Mouse (Mus musculus): Measurements from ENCODE around the gene Bcar1. TPM values are rescaled to one million over a fixed set of nuclear protein-coding genes. Genes with fewer than 3 reads are reported as not detected.

Gene Bcar1
- total RNA-seq, 2 experiments from 2014 or later = 61.4 to 63.7 TPM

- peak; percentile 67 to 82 for DNase-seq (ENCODE audit: low spot score in 2 of 2)
Observed at GRCm38 (mm10) chr8:111716603-111717487, 26.8 kb downstream of the Bcar1 start.

- DNase-seq (ENCODE audit: low spot score in 2 of 2) = no peak
Observed at GRCm38 (mm10) chr8:111715514-111715913, 28.1 kb downstream of the Bcar1 start.

GRCm38 (mm10) chr8:111714295-111714694, 29.3 kb downstream of the Bcar1 start:
- peak in 1 of 2 experiments; percentile 4 for DNase-seq (ENCODE audit: low spot score in 2 of 2)

- peak in 1 of 2 experiments; percentile 11 for DNase-seq (ENCODE audit: low spot score in 2 of 2)
Observed at GRCm38 (mm10) chr8:111713817-111714216, 29.8 kb downstream of the Bcar1 start.

GRCm38 (mm10) chr8:111713291-111713690, 30.3 kb downstream of the Bcar1 start:
- DNase-seq (ENCODE audit: low spot score in 2 of 2) = peak in 1 of 2 experiments; percentile 1

GRCm38 (mm10) chr8:111712588-111712987, 31.0 kb downstream of the Bcar1 start:
- peak in 1 of 2 experiments; percentile 57 for DNase-seq (ENCODE audit: low spot score in 2 of 2)

GRCm38 (mm10) chr8:111712135-111712534, 31.5 kb downstream of the Bcar1 start:
- peak; percentile 71 to 88 for DNase-seq (ENCODE audit: low spot score in 2 of 2)

- DNase-seq (ENCODE audit: low spot score in 2 of 2) = no peak
Observed at GRCm38 (mm10) chr8:111710777-111711485, 32.7 kb downstream of the Bcar1 start.

- DNase-seq (ENCODE audit: low spot score in 2 of 2) = no peak
Observed at GRCm38 (mm10) chr8:111709223-111709622, 34.4 kb downstream of the Bcar1 start.

GRCm38 (mm10) chr8:111708265-111708664, 35.3 kb downstream of the Bcar1 start:
- no peak for DNase-seq (ENCODE audit: low spot score in 2 of 2)

- no peak for DNase-seq (ENCODE audit: low spot score in 2 of 2)
Observed at GRCm38 (mm10) chr8:111705699-111706098, 37.9 kb downstream of the Bcar1 start.

GRCm38 (mm10) chr8:111705222-111705621, 38.4 kb downstream of the Bcar1 start:
- DNase-seq (ENCODE audit: low spot score in 2 of 2) = no peak

GRCm38 (mm10) chr8:111704585-111704984, 39.0 kb downstream of the Bcar1 start:
- DNase-seq (ENCODE audit: low spot score in 2 of 2) = no peak

- DNase-seq (ENCODE audit: low spot score in 2 of 2) = no peak
Observed at GRCm38 (mm10) chr8:111701380-111701779, 42.2 kb downstream of the Bcar1 start.

- DNase-seq (ENCODE audit: low spot score in 2 of 2) = no peak
Observed at GRCm38 (mm10) chr8:111700740-111701139, 42.9 kb downstream of the Bcar1 start.

GRCm38 (mm10) chr8:111700201-111700600, 43.4 kb downstream of the Bcar1 start:
- DNase-seq (ENCODE audit: low spot score in 2 of 2) = no peak

- no peak for DNase-seq (ENCODE audit: low spot score in 2 of 2)
Observed at GRCm38 (mm10) chr8:111699035-111699434, 44.6 kb downstream of the Bcar1 start.

- no peak for DNase-seq (ENCODE audit: low spot score in 2 of 2)
Observed at GRCm38 (mm10) chr8:111697655-111698054, 46.0 kb downstream of the Bcar1 start.

GRCm38 (mm10) chr8:111695441-111695840, 48.2 kb downstream of the Bcar1 start:
- DNase-seq (ENCODE audit: low spot score in 2 of 2) = no peak

GRCm38 (mm10) chr8:111693261-111693741, 50.3 kb downstream of the Bcar1 start:
- DNase-seq (ENCODE audit: low spot score in 2 of 2) = no peak

- DNase-seq (ENCODE audit: low spot score in 2 of 2) = no peak
Observed at GRCm38 (mm10) chr8:111690960-111691445, 52.6 kb downstream of the Bcar1 start, which contains the start of gene Ctrb1. Ctrb1 (minus strand) TSS chr8:111691010.

GRCm38 (mm10) chr8:111686881-111687280, 56.7 kb downstream of the Bcar1 start:
- no peak for DNase-seq (ENCODE audit: low spot score in 2 of 2)

All from layer of hippocampus, adult 18-20 months (tissue).